Mouse (Mus musculus): ENCODE measurements at regions not wholly inside any gene's neighbourhood (a gene's known extent, or its start where the extent isn't known, plus 50 kb on each side); places are given as distances from the start of the nearest gene placed in this dataset.
A peak's percentile ranks its signal among the peaks of the same experiment; 100 is the strongest.
"Not testable (repeated sequence)": the region's sequence is repeated elsewhere in the genome, so short reads cannot be mapped to it uniquely, and the experiment has no call there.

DNA sequence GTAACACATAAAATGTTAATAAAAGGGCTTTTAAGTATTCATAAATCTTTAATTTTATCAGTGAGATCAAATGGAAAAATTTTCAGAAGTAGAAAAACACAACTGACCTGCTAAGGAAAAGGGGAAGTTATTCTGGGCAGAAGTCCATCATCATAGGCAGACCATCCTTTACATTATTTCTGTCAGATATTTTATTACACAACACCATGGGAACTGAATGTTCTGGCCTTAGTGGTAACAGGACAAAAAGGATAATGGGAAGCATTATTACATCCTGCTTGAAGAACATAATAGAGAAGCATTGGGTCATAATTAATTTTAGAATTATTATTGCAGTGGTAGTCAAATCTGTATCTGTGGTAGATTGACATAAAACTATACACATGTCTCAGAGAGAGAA is 603.5 kb upstream of the Gje1 start:
- no peak for DNase-seq

GRCm38 (mm10) chr10:15317017-15317607 is 599.1 kb upstream of the Gje1 start:
- DNase-seq: no peak

GRCm38 (mm10) chr10:15310650-15311049 is 592.6 kb upstream of the Gje1 start:
- no peak for DNase-seq

DNA sequence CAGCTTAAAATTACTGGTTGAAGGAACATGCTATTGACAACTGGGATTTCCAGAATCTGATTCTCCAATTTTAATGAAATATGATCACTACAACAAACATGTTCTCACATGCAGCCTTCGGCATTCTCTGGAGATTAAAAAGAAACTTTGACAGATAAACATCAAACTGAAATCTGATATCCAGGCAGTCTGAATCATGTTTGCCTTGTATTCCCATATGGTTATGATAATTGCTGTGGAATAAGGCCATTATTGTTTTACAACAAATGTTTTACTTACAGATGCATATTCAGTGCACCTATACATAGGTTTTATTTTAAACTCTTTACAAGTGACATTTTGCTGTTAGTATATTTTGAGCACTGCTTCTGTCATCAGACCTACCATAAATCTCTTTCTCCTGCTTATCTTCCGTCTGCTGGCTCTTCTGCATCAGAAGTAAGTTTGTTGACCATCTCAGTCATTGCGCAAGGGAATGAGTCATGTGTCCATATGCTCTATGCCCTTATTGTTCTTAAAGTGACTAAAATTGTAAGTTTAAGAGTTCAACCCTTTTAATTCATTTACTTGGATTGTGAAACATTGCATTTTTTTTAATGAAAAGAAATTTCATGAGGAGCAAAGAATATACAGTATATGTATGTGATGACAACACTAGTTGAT is 587.9 kb upstream of the Gje1 start:
- no peak for DNase-seq

DNA sequence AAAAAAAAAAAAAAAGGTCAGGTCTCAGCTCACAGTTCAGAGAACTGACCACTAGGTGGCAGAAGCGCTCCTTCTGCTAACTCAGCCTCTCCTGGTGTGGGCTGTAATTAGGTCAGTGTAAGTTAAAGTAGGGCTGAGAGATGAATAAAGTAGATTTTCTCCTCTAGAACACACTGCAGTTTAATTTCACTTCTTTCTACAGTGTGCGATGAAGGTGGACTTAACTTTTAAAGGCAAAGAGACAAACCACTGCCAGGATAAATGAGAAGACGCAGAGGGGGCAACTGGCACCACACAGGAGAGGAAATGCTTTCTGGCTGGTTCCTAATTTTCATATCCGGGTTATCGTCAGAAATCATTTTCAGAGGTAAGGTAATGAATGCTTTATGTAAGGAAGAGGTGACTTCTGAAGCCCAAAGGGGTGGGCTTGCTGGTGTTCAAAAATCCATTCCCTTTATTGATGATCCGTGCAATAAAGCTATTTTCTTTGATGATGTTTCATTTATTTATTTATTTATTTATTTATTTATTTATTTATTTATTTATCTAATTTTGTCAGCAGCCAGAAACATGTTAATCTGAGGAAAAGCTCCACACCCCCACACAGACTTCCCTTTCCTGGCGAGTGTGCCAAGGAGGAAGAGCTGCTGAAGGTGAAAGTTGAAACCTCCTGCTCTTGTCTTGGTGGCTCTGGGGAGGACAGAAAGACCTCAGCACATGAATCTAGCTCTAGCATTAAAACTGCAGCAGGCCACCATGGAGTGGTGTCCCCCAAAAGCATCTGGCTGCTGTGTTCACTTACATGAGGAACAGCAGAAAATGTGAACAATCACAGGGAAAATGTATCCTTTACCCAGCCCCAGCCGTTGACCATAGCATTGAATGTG is 582.4 kb upstream of the Gje1 start:
- peak; percentile 2 to 7 for DNase-seq

GRCm38 (mm10) chr10:15299331-15300198 is 581.6 kb upstream of the Gje1 start:
- DNase-seq: no peak

- DNase-seq: no peak
Measured at GRCm38 (mm10) chr10:15297257-15297656, 579.2 kb upstream of the Gje1 start.

- DNase-seq: no peak
Measured at GRCm38 (mm10) chr10:15294125-15294524, 576.1 kb upstream of the Gje1 start.

GRCm38 (mm10) chr10:15263337-15263736 is 545.3 kb upstream of the Gje1 start:
- DNase-seq: not testable (repeated sequence)

- DNase-seq: not testable (repeated sequence)
Measured at GRCm38 (mm10) chr10:15262282-15262681, 544.3 kb upstream of the Gje1 start.

- DNase-seq: no peak
Measured at GRCm38 (mm10) chr10:15249402-15250086, 531.5 kb upstream of the Gje1 start.

DNA sequence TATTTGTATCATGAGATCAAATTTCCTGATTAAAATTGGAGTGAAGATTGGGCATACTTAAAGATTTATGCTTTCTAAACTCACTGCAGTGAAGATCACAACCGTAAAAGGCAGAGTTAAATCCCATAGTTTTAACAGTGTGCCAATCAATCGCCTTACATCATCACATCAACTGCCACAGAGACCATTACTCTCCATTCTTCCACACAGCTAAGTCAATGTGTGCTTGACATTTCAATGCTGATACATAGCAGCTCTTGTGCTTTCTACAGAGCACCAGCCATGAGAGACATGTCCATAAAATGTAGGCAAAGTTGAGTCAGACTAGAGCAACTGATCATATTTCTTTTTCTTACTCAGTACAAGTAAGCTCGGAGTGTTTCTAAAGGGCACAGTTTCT is 530.9 kb upstream of the Gje1 start:
- no peak for DNase-seq

DNA sequence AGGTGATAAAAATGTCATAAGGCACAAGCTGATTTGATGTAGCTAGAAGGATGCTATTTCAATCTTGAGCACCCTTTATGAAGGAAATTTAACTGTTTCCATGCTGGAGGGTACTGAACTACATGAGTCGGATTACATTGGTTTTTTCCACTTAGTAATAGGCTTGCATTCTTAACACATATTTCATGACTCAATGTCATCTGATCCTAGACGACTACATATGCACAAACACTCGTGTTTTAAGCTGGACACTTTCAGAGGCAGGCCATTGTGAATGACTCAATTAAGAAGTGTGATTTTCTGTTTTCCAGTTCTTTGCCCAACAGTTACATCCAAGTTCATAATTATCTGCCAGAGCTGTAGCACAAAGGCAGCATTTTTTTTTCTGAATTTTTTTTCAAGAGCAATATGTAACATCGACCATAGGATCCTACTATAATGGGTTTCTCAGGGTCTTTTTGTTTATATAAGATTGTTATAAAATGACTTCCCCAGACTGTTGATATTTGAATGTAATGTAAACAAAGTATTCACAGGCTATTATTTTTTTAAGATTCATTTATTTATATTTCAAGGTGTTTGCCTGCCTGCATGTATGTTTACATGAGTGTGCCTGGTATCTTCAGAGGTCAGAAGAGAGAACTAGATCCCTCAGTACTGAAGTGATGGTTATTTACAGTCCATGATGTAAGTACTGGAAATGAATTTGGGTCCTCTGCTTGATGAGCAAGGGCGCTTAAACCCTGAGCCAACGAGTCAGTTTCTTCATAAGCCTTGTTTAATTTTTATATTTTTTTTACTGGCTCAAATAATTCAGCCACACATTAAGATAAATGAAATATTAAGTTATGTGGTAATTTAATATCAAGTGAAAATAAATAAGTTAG is 526.6 kb upstream of the Gje1 start:
- no peak for DNase-seq

- no peak for DNase-seq
Measured at GRCm38 (mm10) chr10:15243460-15243859, 525.4 kb upstream of the Gje1 start.

DNA sequence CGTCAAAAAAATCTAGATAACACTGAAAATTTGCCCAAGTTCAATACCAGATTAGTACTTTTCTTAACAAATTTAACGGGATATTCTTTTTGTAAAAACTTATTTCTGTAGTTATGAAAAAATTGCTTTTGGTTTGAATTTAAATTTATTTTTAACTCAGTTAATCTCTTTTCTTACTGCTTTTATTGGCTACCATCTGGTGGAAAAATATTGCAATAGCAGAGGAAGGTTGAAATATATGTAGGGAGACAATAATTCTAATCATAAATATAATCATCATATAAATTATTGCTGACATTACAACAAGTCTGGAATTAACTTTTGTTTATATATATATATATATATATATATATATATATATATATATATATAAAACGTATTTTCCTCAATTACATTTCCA is 500.9 kb upstream of the Gje1 start:
- no peak for DNase-seq

DNA sequence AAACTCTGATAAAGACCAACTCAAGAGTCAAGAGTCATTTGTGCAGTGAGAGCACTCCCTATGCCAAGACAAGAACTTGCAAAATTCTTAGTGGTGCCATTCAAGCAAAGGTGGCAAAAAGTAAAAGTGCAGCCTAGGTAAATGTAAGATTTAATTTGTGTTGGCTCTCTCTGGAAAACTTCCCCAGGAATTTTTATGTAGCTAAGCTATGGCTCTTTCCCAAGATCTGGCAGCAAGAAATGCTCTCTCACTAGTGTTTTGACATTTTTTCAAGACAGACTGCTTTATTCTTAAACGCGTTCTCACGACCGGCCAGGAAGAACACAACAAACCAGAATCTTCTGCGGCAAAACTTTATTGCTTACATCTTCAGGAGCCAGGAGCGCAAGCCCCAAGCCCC is 461.6 kb upstream of the Gje1 start:
- DNase-seq: no peak

GRCm38 (mm10) chr10:15174421-15174820 is 456.4 kb upstream of the Gje1 start:
- no peak for DNase-seq

GRCm38 (mm10) chr10:15172558-15172957 is 454.5 kb upstream of the Gje1 start:
- no peak for DNase-seq

GRCm38 (mm10) chr10:15140703-15141102 is 422.7 kb upstream of the Gje1 start:
- DNase-seq: no peak

Measured in thymus, adult 18-20 months (tissue).